Mouse (Mus musculus): ENCODE measurements around the gene Ppp1r14c.

GRCm38 (mm10) chr10:3424016-3424415, 58.2 kb downstream of the Ppp1r14c start:
- TF ChIP-seq CTCF (conservative IDR thresholded peaks at IDR 0.05; ENCODE audit: low read length) (no peak), NANOG (IDR thresholded peaks at IDR 0.05; ENCODE audit: borderline replicate concordance, low read length) (no peak), POU5F1 (IDR thresholded peaks at IDR 0.05; ENCODE audit: borderline replicate concordance, low read length) (no peak)
